Mouse (Mus musculus) stomach, embryonic 16.5 days (tissue): ENCODE measurements around the gene Phf5a. TPM values are rescaled to one million over a fixed set of nuclear protein-coding genes. Genes with fewer than 3 reads are reported as not detected.

Experiments
- ATAC-seq: fragments of 200-750 bp; cut with Nextera tagmentation; 2 replicates; pipeline ENCODE4 v1.8.0; 2017; ENCODE audit warnings: moderate number of reproducible peaks, moderate TSS enrichment; ENCODE audit not compliant: insufficient read depth, low FRiP score
- H3K27ac ChIP-seq: fragments of 300-500 bp; sonication (generic); 2 replicates; pipeline ENCODE4 v1.5.1; 2014; ENCODE audit warnings: low read length
- H3K27me3 ChIP-seq: fragments of 300-500 bp; sonication (generic); 2 replicates; pipeline ENCODE4 v1.6.1; 2014; ENCODE audit warnings: low read length, control low read depth, mixed read lengths; ENCODE audit not compliant: control insufficient read depth, insufficient read depth
- H3K36me3 ChIP-seq: fragments of 300-500 bp; sonication (generic); 2 replicates; pipeline ENCODE4 v1.6.1; 2014; ENCODE audit warnings: low read length; ENCODE audit not compliant: control insufficient read depth, insufficient read depth
- H3K4me1 ChIP-seq: fragments of 300-500 bp; sonication (generic); 2 replicates; pipeline ENCODE4 v1.6.1; 2014; ENCODE audit warnings: low read length, control low read depth, mixed read lengths; ENCODE audit not compliant: control insufficient read depth, insufficient read depth
- H3K4me2 ChIP-seq: fragments of 300-500 bp; sonication (generic); 2 replicates; pipeline ENCODE4 v1.6.1; 2014; ENCODE audit warnings: low read depth, low read length, mixed read lengths
- H3K4me3 ChIP-seq: fragments of 300-500 bp; sonication (generic); replicated peaks from 2 replicates; pipeline ENCODE4 v1.5.1; 2014; ENCODE audit warnings: mild to moderate bottlenecking, low read length
- H3K9ac ChIP-seq: fragments of 300-500 bp; sonication (generic); 2 replicates; pipeline ENCODE4 v1.6.1; 2014; ENCODE audit warnings: low read length
- H3K9me3 ChIP-seq: fragments of 300-500 bp; sonication (generic); replicated peaks from 2 replicates; pipeline ENCODE4 v1.6.1; 2016; ENCODE audit warnings: low read length, control low read depth; ENCODE audit not compliant: control insufficient read depth
- WGBS: fragments of 180-500 bp; shearing (Covaris S2); extraction: QIAGEN DNeasy Blood & Tissue Kit; methylation state at CpG from one replicate; pipeline ENCODE4 v1.1.7; 2014; 5-methylcytosine and 5-hydroxymethylcytosine counted together
- polyA plus RNA-seq: library from polyadenylated mRNA; unstranded; fragments of >200 nt; fragmentation: Nextera tagmentation; extraction: Ambion mirVana; gene quantifications from 2 replicates; pipeline ENCODE4 v1.2.1, GENCODE M21; 2015

Phf5a gene
- polyA plus RNA-seq, 1 experiment from 2014 or later: 112 TPM

- WGBS: 65% methylated on average over 3 of the region's 3 CpGs
- H3K36me3 ChIP-seq: peaks cover 12% of the 10 kb centered on the region; the same call in 1 of the 2 replicates
- ATAC-seq: no peak
- no peak overlapping the region for H3K27ac ChIP-seq
- H3K4me1 ChIP-seq: no peaks in the 10 kb centered on the region
- no peak overlapping the region for H3K9ac ChIP-seq
- H3K27me3 ChIP-seq: no peaks in the 10 kb centered on the region
- no peaks in the 10 kb centered on the region for H3K9me3 ChIP-seq
- H3K4me3 ChIP-seq: no peak overlapping the region
- H3K4me2 ChIP-seq: no peak overlapping the region
Observed at GRCm38 (mm10) chr15:81824832-81825231, 46.9 kb downstream of the Phf5a start.

- no peak overlapping the region for H3K9ac ChIP-seq
- no peaks in the 10 kb centered on the region for H3K9me3 ChIP-seq
- H3K36me3 ChIP-seq: peaks cover 12% of the 10 kb centered on the region; the same call in 1 of the 2 replicates
- H3K27ac ChIP-seq: no peak overlapping the region
- WGBS: 68% methylated on average over 3 of the region's 3 CpGs
- no peaks in the 10 kb centered on the region for H3K4me1 ChIP-seq
- no peaks in the 10 kb centered on the region for H3K27me3 ChIP-seq
- no peak overlapping the region for H3K4me2 ChIP-seq
- no peak overlapping the region for H3K4me3 ChIP-seq
- no peak for ATAC-seq
Observed at GRCm38 (mm10) chr15:81822631-81823030, 49.1 kb downstream of the Phf5a start.

- Histone ChIP-seq H3K36me3 (peaks cover 15% of the 10 kb centered on the region; the same call in 1 of the 2 replicates), H3K9ac (no peak overlapping the region), H3K4me2 (no peak overlapping the region), H3K27ac (no peak overlapping the region), H3K4me3 (no peak overlapping the region), H3K4me1 (no peaks in the 10 kb centered on the region), H3K27me3 (no peaks in the 10 kb centered on the region), H3K9me3 (no peaks in the 10 kb centered on the region)
- ATAC-seq: no peak
- WGBS: 93% methylated on average over 3 of the region's 3 CpGs
Observed at GRCm38 (mm10) chr15:81818404-81818803, 53.3 kb downstream of the Phf5a start.

- Histone ChIP-seq H3K27me3 (no peaks in the 10 kb centered on the region), H3K36me3 (peaks cover 6% of the 10 kb centered on the region; the same call in 1 of the 2 replicates), H3K27ac (no peak overlapping the region), H3K9ac (no peak overlapping the region), H3K9me3 (no peaks in the 10 kb centered on the region), H3K4me1 (peaks cover 8% of the 10 kb centered on the region), H3K4me2 (no peak overlapping the region), H3K4me3 (no peak overlapping the region)
- no peak for ATAC-seq
- 90% methylated on average over 12 of the region's 12 CpGs for WGBS
Observed at GRCm38 (mm10) chr15:81814716-81815370, 56.9 kb downstream of the Phf5a start.

Other genes with a start within 250 kb of the Phf5a start
- gene L3mbtl2, start 208.0 kb downstream of the Phf5a start, polyA plus RNA-seq: 19.0 and 20.5 TPM in 2 replicates
- 2.2 and 2.7 TPM in 2 replicates for gene Chadl, start 174.6 kb downstream of the Phf5a start, polyA plus RNA-seq
- 21.5 and 23.9 TPM in 2 replicates for gene Zc3h7b, start 126.9 kb downstream of the Phf5a start, polyA plus RNA-seq
- gene Rangap1, start 126.4 kb downstream of the Phf5a start, polyA plus RNA-seq: 95.8 and 98.5 TPM in 2 replicates
- 21.0 and 24.6 TPM in 2 replicates for gene Tef, start 69.5 kb downstream of the Phf5a start, polyA plus RNA-seq
- 30.0 and 31.7 TPM in 2 replicates for gene Tob2, start 13.1 kb downstream of the Phf5a start, polyA plus RNA-seq
- gene Aco2, start 398 bp upstream of the Phf5a start, polyA plus RNA-seq: 190 and 200 TPM in 2 replicates
- gene Polr3h, start 54.3 kb upstream of the Phf5a start, polyA plus RNA-seq: 58.6 and 70.1 TPM in 2 replicates
- gene Csdc2, start 64.8 kb upstream of the Phf5a start, polyA plus RNA-seq: 17.1 and 18.2 TPM in 2 replicates
- gene Pmm1, start 89.0 kb upstream of the Phf5a start, polyA plus RNA-seq: 31.5 and 32.9 TPM in 2 replicates
- gene 1700029P11Rik, start 108.6 kb upstream of the Phf5a start, polyA plus RNA-seq: not detected in 2 replicates
- 71.9 and 72.2 TPM in 2 replicates for gene Xrcc6, start 115.9 kb upstream of the Phf5a start, polyA plus RNA-seq
- gene Desi1, start 162.0 kb upstream of the Phf5a start, polyA plus RNA-seq: 18.6 and 19.8 TPM in 2 replicates
- gene Snu13, start 175.7 kb upstream of the Phf5a start, polyA plus RNA-seq: 209 and 251 TPM in 2 replicates
- not detected in 2 replicates for gene 4930407I10Rik, start 187.2 kb upstream of the Phf5a start, polyA plus RNA-seq
- gene Mei1, start 198.1 kb upstream of the Phf5a start, polyA plus RNA-seq: 0.03 TPM in 1 of 2 replicates, not detected in the other